Mouse (Mus musculus): Measurements from ENCODE around the gene Zfp991. TPM values are rescaled to one million over a fixed set of nuclear protein-coding genes. Genes with fewer than 3 reads are reported as not detected.
"Not testable (repeated sequence)": the region's sequence is repeated elsewhere in the genome, so short reads cannot be mapped to it uniquely, and the experiment has no call there.

The Zfp991 gene
- polyA plus RNA-seq, 1 experiment from 2014 or later: 7.8 TPM

GRCm38 (mm10) chr4:147197210-147197609 is 65.4 kb downstream of the Zfp991 start:
- H3K27ac ChIP-seq; H3K4me1 ChIP-seq; ATAC-seq (ENCODE audit: low FRiP score, low read depth); H3K4me3 ChIP-seq; H3K4me2 ChIP-seq (replicated peaks); H3K9ac ChIP-seq; H3K27me3 ChIP-seq; H3K36me3 ChIP-seq: not testable (repeated sequence)
- WGBS: 83% methylated on average over 2 of the region's 2 CpGs
- peaks cover 19% of the 10 kb centered on the region for H3K9me3 ChIP-seq

GRCm38 (mm10) chr4:147199055-147199750 is 67.4 kb downstream of the Zfp991 start:
- not testable (repeated sequence) for H3K4me3 ChIP-seq; H3K27ac ChIP-seq; H3K4me2 ChIP-seq (replicated peaks); ATAC-seq (ENCODE audit: low FRiP score, low read depth); H3K36me3 ChIP-seq; H3K4me1 ChIP-seq; H3K27me3 ChIP-seq; H3K9ac ChIP-seq
- H3K9me3 ChIP-seq: peaks cover 19% of the 10 kb centered on the region
- 69% methylated on average over 6 of the region's 6 CpGs for WGBS

GRCm38 (mm10) chr4:147201920-147202660 is 70.3 kb downstream of the Zfp991 start:
- not testable (repeated sequence) for H3K4me2 ChIP-seq (replicated peaks); H3K27me3 ChIP-seq; ATAC-seq (ENCODE audit: low FRiP score, low read depth); H3K27ac ChIP-seq; H3K36me3 ChIP-seq; H3K9me3 ChIP-seq; H3K4me1 ChIP-seq; H3K4me3 ChIP-seq; H3K9ac ChIP-seq
- 83% methylated on average over 13 of the region's 16 CpGs for WGBS

- H3K27ac ChIP-seq; H3K4me1 ChIP-seq; H3K4me2 ChIP-seq (replicated peaks); H3K36me3 ChIP-seq; H3K27me3 ChIP-seq; H3K9ac ChIP-seq; H3K4me3 ChIP-seq; H3K9me3 ChIP-seq: not testable (repeated sequence)
- ATAC-seq (ENCODE audit: low FRiP score, low read depth): peak; percentile 24; the same call in 1 of the 2 replicates
- 83% methylated on average over 3 of the region's 7 CpGs for WGBS
These were observed 80.5 kb downstream of the Zfp991 start for GRCm38 (mm10) chr4:147212182-147212928.

- not testable (repeated sequence) for H3K4me3 ChIP-seq; H3K4me1 ChIP-seq; H3K4me2 ChIP-seq (replicated peaks); H3K27ac ChIP-seq; H3K9me3 ChIP-seq; H3K9ac ChIP-seq; H3K36me3 ChIP-seq; ATAC-seq (ENCODE audit: low FRiP score, low read depth); H3K27me3 ChIP-seq
- no CpG with 5 or more reads among the region's 1 CpGs for WGBS
These were observed 82.4 kb downstream of the Zfp991 start for GRCm38 (mm10) chr4:147214233-147214632.

- H3K27ac ChIP-seq; H3K4me1 ChIP-seq; H3K9ac ChIP-seq; H3K27me3 ChIP-seq; ATAC-seq (ENCODE audit: low FRiP score, low read depth); H3K4me2 ChIP-seq (replicated peaks); H3K4me3 ChIP-seq; H3K36me3 ChIP-seq: not testable (repeated sequence)
- peaks cover 19% of the 10 kb centered on the region for H3K9me3 ChIP-seq
- WGBS: 65% methylated on average over 3 of the region's 4 CpGs
These were observed 85.8 kb downstream of the Zfp991 start for GRCm38 (mm10) chr4:147217676-147218075.

- WGBS: 69% methylated on average over 51 of the region's 51 CpGs
- H3K27ac ChIP-seq; H3K27me3 ChIP-seq; ATAC-seq (ENCODE audit: low FRiP score, low read depth); H3K4me1 ChIP-seq; H3K9ac ChIP-seq; H3K36me3 ChIP-seq: not testable (repeated sequence)
- Histone ChIP-seq H3K9me3 (peaks cover 24% of the 10 kb centered on the region), H3K4me2 (replicated peaks) (peak overlapping the region; percentile 49), H3K4me3 (peak overlapping the region; percentile 36)
These were observed 87.7 kb downstream of the Zfp991 start for GRCm38 (mm10) chr4:147219319-147220070.

GRCm38 (mm10) chr4:147220226-147220625 is 88.4 kb downstream of the Zfp991 start:
- peaks cover 32% of the 10 kb centered on the region for H3K9me3 ChIP-seq
- WGBS: 84% methylated on average over 15 of the region's 20 CpGs
- not testable (repeated sequence) for H3K4me3 ChIP-seq; ATAC-seq (ENCODE audit: low FRiP score, low read depth); H3K27ac ChIP-seq; H3K36me3 ChIP-seq; H3K4me2 ChIP-seq (replicated peaks); H3K4me1 ChIP-seq; H3K9ac ChIP-seq; H3K27me3 ChIP-seq

- 86% methylated on average over 5 of the region's 5 CpGs for whole genome bisulfite sequencing
- not testable (repeated sequence) for ATAC-seq (ENCODE audit: low FRiP score, low read depth); H3K27me3 ChIP-seq; H3K4me1 ChIP-seq; H3K27ac ChIP-seq; H3K4me2 ChIP-seq (replicated peaks); H3K36me3 ChIP-seq; H3K9ac ChIP-seq; H3K4me3 ChIP-seq
- H3K9me3 ChIP-seq: peaks cover 39% of the 10 kb centered on the region
These were observed 90.2 kb downstream of the Zfp991 start for GRCm38 (mm10) chr4:147222021-147222420.

- H3K36me3 ChIP-seq; H3K4me1 ChIP-seq; H3K4me3 ChIP-seq; H3K4me2 ChIP-seq (replicated peaks); H3K27ac ChIP-seq; H3K9ac ChIP-seq; H3K27me3 ChIP-seq; ATAC-seq (ENCODE audit: low FRiP score, low read depth): not testable (repeated sequence)
- peaks cover 39% of the 10 kb centered on the region for H3K9me3 ChIP-seq
- WGBS: 92% methylated on average over 24 of the region's 24 CpGs
These were observed 92.1 kb downstream of the Zfp991 start for GRCm38 (mm10) chr4:147223778-147224435.

GRCm38 (mm10) chr4:147225616-147226015 is 93.8 kb downstream of the Zfp991 start:
- peaks cover 29% of the 10 kb centered on the region for H3K9me3 ChIP-seq
- not testable (repeated sequence) for H3K36me3 ChIP-seq; H3K9ac ChIP-seq; H3K4me2 ChIP-seq (replicated peaks); H3K4me3 ChIP-seq; H3K4me1 ChIP-seq; H3K27ac ChIP-seq; H3K27me3 ChIP-seq; ATAC-seq (ENCODE audit: low FRiP score, low read depth)
- WGBS: 95% methylated on average over 10 of the region's 15 CpGs

Data from limb, embryonic 13.5 days (tissue).